Mouse (Mus musculus) ES-CJ7 (cell line): ENCODE results near the gene Ly86.

Source experiments
- DNase-seq: peaks from one replicate; pipeline ENCODE4 v3.0.0; 2011; ENCODE audit warnings: low read depth, low spot score

Gene Ly86

DNA sequence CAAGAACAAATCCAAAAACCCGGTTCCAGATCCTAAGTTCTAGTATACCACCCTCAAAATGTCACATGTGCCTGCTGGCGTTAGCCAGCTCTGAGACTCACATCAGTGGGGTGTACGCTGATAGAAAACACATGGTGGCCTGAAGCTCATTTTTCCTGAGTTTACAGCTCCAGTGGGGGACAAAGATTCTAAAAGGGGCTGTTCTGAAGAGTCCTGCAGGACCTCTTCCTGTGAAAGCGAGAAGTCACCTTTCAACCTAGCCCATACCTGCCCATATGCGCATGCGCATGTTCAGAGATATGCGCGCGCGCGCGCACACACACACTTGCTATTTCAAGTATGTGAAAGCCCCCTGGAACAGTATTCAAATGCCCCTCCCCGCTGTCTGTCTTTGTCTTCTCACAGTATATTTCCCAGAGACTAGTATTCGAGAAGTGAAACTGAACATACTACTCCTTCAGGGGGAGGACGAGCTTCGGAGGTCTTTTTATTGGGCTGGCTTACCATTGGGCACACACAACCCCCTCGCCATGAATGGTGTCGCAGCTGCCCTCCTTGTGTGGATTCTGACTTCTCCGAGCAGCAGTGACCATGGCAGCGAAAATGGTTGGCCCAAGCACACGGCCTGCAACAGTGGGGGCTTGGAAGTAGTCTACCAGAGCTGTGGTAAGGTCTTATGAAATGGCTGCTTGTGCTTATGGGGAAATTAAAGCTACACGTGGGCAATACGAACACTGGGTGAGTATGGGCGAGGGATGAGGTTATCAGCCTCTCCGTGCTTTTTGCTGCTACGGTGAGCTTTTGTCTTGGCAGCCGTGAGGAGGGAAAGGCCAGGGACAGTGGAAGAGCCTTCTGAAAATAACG lies at the start of gene Ly86:
Ly86 (plus strand) TSS at position 300 of the 864 bp plus-strand sequence.
- peak; percentile 7 for DNase-seq

DNA sequence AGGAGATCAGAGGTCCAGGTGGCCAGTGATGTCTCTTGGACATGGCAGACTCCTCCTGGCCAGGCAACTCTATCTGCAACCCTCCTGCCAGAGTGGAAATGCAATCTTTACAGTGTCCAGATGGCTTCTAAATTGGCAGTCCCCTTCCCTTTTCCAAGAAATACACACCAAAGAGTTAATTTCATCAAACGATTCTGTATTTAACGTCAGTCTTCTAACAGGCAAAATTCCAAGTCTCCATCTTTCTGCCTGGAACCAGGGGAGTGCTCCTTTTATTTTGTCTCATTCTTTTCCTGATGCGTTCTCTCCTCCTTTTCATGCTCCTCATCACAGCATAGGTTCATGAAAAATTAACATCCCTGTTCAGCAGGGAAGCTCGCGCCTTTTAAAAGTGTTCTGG lies 47.1 kb upstream of the Ly86 start:
- no peak for DNase-seq

DNA sequence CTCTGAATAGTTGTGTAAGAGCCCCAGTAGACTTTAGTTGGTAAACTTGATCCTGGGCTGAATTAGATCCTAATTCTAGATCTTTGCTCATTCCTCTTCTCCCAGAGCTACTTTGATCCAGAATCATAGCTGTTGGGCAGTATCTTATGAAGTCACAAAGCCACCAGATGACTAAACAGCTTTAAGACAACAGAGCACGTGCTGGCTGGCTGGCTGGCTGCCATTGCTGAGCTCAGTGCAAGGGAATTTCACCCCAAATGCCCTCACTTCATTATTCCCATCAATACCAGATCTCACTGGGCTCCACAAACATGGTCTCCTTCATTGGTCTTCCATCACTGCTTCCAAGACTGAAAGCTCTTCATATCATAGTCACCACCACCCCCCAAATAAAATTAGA lies 46.2 kb upstream of the Ly86 start:
- no peak for DNase-seq

- DNase-seq: no peak
These were observed 42.1 kb upstream of the Ly86 start for GRCm38 (mm10) chr13:37302877-37303276.

DNA sequence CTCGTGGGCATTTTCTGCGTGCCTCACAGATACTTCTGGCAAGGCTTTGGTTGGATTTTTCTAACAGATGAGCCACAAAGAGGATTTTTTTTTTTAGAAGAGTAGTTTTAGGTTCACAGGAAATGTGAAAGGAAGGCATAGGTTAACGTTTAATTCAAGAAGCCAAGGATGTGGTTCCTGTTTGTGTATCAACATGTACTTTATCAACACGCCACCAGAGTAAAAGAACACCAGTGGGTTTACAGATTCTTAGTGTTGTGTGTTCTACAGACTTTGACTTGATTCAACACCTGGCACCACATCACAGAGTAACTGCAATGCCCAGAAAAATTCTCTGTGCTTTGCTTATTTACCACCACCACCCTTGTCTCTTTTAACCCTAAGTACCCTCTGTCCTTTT lies 37.0 kb upstream of the Ly86 start:
- DNase-seq: no peak

GRCm38 (mm10) chr13:37309296-37309695 lies 35.7 kb upstream of the Ly86 start:
- DNase-seq: no peak

- DNase-seq: peak; percentile 31
These were observed 34.7 kb upstream of the Ly86 start for GRCm38 (mm10) chr13:37310331-37310730.

GRCm38 (mm10) chr13:37311555-37312221 lies 33.3 kb upstream of the Ly86 start:
- peak; percentile 56 for DNase-seq

DNA sequence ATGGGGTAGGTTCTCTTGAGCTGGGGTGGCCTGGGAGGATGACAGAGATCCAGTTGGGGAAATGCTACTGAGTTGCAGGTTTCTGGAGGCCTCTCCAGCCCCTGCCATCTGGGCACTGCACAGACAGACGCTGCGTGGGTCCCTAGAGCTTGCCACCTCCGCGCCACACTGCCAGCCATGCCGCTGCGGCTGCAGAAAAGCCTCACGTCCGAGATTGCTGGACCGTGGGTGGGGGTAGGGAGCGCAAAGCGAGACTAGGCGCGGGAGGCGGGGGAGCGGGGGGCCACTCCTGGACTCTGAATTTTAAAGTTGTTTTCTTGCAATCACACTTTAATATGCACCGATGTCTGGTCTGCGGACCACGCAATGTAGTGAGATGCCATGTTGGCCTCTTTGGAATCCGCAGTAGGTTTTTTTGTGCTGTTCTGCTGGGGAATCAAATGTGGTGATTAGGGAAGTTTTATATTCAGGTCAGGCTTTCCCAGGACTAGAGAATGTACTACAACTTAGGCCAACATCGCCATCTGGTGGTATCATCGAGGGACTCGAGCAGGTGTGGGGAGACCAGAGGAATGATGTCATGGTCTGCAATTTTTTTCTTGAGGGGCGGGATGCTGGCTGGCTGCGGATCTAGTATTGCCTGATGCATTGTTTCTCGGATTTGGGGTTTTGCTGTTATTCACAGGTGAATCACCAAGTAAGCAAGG lies 32.6 kb upstream of the Ly86 start:
- DNase-seq: peak; percentile 92

DNA sequence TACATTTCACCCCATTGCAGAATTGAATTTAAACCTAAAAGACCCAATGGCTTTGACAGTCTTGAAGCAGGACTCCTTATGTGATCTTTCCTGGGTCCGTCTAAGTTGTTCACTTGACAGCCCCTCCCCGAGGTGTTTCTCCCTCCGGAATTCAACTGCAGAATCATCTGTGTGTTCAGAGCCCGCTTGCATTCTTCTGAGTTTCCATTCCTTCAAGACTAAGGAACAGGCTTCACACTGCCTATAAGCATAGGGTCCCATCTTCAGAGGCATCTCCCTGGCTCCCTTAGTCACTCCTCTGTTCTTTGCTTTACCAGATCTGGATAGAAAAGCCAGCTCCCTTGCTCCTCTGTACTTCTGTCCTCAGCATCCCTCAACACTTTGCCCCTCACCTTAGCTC lies 32.1 kb upstream of the Ly86 start:
- no peak for DNase-seq

- peak; percentile 76 for DNase-seq
These were observed 19.5 kb upstream of the Ly86 start for GRCm38 (mm10) chr13:37325504-37325903.

GRCm38 (mm10) chr13:37329747-37330146 lies 15.3 kb upstream of the Ly86 start:
- no peak for DNase-seq

GRCm38 (mm10) chr13:37330971-37331370 lies 14.0 kb upstream of the Ly86 start:
- no peak for DNase-seq

DNA sequence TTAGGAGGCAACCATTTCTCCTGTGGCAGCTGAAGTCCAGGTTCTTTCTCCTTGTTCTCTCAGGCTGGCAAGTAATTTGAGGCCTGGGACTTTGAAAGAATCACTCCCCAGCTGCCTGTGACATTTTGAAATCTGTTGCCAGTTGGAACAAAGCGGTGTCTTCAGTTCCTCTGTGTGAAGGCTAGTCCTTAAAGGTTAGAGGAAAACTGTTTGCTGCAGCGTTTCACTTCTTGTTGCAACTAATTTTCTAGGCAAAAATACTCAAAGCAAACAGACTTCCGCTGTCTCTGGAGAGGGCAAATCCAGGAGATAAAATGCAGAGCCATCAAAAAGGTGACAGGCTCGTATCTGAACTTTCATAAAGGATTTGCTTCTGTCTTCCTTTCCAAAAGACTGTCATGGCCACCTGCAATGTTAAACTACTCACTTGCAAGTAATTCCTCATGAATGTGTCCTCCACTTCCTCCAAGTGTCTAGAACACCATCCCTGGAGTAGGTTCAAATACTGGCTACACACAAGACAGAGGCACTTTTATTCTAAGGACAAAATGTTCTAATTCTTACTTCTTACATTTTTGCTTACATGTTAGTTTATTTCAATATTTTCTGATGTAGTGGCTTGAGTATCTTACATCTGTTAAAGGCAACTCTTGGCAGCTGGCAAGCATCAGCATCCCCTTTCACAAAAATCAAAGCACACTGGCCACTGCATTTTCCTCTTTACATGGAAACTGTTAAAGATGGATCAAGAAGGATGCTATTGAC lies 12.0 kb upstream of the Ly86 start:
- no peak for DNase-seq

DNA sequence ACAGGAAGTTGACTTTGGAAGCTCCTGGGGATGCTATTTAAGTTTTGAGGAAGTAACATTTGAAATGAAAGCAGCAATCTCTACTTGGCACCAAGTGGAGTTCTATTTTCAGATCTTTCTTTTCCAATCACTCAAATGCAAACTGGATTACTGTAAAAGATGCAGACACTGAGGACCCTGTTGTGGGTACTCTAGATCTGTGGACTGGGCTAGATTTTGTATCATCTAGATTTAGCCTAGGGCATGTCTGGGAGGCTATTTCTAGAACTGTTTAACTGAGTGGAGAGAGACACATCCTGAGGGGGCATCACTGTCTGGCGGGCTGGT lies 11.5 kb upstream of the Ly86 start:
- DNase-seq: no peak

- no peak for DNase-seq
These were observed 7.7 kb upstream of the Ly86 start for GRCm38 (mm10) chr13:37337269-37337668.

DNA sequence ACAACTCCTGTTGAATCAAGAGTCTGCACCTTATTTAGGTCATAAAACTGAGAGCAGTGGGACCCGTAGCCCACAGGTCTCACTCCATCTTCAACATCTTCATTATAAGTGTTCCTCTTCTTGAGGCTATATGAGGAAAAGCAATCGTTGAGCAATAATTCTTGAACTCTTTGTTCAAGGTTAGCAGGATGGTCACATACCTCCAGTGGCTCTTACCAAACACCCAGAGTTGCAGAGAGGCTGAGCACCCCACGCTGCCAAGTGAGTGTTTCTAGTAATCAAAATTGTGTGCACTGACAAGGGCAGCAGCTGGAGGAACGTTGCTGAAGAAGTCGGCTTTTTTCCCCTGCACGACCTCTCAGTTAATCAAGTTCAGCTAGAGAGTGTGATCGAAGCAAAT lies 7.1 kb upstream of the Ly86 start:
- DNase-seq: no peak

DNA sequence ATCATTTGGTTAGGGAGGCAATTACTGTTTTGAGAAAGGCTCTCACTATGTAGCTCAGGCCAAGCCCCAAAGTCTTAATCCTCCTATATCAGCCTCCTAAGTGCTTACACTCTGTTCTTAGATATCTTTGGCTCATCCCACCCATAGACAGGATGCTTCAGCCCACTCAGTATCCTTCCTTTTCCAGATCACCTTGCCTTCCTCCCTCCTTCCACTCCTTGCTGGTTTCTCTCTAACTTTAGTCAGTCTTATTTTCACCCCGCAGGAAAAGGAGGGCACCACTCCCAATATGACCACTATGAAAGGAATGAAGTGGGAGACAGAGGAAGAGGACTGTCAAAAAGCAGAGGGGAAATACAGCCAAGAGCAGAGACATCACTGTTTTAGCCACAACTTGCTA lies 2.2 kb upstream of the Ly86 start:
- no peak for DNase-seq

DNA sequence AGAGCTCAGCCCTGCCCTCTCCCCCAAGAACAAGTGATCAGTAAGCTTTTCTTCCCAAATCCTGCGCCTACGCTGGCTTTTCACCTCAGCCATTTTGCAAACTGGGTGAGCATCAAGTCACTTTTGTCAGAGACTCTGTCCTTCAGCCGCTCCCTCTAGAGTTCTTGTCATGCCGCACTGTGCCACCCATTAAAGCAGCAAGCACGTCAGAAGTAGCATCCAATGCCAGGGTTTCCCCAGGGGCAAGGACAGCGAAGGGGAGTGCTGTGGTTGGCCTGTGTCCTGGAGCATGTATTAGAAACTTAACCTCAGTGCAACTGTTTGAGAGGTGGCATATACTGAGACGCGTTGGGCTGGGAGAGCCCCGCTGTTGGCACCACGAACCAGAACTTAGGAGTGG lies 815 bp downstream of the Ly86 start:
- no peak for DNase-seq

DNA sequence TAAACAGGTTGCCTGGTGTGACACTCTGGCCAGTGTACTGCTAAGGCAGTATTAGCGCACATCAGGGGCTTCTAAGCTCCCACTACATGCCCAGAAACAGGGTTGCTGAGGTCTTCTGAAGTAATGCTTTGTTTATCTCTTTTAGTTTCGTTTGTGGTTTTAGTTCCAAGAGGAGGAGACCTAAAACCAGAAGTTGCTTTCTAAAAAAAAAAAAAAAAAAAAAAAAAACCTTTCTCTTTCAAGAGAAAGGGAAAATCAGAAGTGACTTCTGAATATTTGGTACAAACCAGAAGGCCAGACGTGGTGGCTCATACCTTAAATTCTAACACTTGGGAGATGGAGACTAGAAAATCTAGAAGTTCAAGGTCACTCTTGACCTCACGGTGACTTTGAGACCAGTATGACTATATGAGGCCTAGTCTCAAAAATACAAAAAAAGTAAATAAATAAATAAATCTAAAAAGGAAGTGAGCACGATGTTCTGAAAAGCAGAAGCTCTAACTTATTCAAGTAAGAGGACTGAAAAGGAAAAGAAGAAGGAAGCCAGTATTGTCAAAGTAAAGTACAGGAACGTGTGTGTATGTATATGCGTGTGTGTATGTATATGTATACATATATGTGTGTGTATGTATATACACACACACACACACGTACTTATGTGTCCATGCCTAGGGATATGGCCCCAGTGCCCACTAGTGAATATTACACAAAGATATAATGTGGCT lies 3.0 kb downstream of the Ly86 start:
- no peak for DNase-seq

- DNase-seq: no peak
These were observed 4.0 kb downstream of the Ly86 start for GRCm38 (mm10) chr13:37349051-37349450.
